Mouse (Mus musculus): ENCODE data around the gene Col28a1. TPM values are rescaled to one million over a fixed set of nuclear protein-coding genes. Genes with fewer than 3 reads are reported as not detected.

Col28a1 gene
- 0.02 and 0.04 TPM in 2 replicates for polyA plus RNA-seq (2012; rRNA removed)

DNA sequence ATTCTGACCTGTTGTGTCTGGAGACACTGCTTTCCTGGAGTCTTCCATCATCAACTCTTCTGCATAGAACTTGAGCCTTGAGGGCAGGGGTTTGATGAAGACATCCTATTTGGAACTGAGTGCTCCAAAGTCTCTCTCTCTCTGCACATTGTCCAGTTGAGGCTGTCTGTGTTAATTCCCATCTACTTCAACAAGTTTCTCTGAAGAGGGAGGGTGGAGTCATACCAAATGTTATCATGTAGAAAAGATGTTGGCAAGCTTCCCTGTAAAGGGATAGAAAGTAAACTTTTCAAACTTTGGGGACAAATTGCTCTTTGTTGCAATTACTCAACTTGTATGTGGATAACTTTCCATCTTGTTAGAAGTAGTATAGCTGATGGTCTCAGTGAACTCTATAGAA lies at the start of gene Col28a1:
Gene Col28a1, minus strand, starts transcription at position 101 of the 400 bp plus-strand sequence.

DNA sequence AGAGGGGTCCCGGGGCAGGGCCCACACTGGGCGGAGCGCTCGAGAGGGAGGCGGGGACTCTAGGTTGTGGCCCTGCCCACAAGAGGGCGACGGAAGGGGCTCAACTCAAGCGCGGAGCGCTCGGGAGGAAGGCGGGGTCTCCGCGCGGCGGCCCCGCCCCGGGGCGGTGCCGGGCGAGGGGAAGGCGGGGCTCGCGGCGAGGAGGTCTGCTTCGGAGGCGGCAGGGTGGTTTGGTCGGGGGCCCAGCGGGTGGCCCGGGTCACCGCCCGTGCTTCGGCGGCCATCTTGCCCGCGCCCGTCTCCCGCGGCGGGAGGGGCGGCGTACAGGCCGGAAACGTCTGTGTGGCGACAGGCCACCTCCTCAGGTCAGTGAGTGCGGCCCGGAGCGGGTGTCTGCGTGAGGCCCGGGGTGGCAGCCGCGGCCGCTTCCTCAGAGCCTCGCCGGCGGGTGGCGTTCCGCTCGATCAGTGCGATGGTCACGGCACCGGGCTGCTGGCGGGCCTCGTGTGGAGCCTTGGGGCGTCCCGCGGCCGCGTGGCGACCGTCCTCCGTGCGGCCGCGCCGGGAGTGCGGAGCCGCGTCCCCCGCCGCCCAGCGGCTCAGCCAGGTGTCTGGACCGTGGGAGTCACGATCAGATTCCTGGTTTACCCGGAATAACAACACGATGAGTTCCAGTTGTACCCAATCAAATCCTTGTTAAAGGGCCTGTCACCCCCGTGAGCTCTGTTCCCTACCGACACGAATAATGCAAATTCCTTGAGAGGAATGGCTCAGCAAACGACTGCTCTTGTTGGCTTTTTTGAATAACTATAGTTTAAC lies 16.8 kb upstream of the Col28a1 start, which contains the start of gene Mios:
Gene Mios, plus strand, starts transcription at position 176 of the 819 bp plus-strand sequence.

Other genes with a start within 250 kb of the Col28a1 start
- gene Mios, start 16.6 kb upstream of the Col28a1 start, polyA plus RNA-seq (2012; rRNA removed) = 4.0 and 4.3 TPM in 2 replicates
- 30.6 and 32.1 TPM in 2 replicates for gene Rpa3, start 66.6 kb upstream of the Col28a1 start, polyA plus RNA-seq (2012; rRNA removed)
- gene Umad1, start 66.7 kb upstream of the Col28a1 start, polyA plus RNA-seq (2012; rRNA removed) = 9.6 TPM in 2 replicates
- gene Gm45062, start 66.8 kb upstream of the Col28a1 start, polyA plus RNA-seq (2012; rRNA removed) = 2.8 TPM in 2 replicates

Measured in liver, embryonic 18 days (tissue).